ENCODE assay signal across 17 mouse cellular contexts in the genomic region with DNA sequence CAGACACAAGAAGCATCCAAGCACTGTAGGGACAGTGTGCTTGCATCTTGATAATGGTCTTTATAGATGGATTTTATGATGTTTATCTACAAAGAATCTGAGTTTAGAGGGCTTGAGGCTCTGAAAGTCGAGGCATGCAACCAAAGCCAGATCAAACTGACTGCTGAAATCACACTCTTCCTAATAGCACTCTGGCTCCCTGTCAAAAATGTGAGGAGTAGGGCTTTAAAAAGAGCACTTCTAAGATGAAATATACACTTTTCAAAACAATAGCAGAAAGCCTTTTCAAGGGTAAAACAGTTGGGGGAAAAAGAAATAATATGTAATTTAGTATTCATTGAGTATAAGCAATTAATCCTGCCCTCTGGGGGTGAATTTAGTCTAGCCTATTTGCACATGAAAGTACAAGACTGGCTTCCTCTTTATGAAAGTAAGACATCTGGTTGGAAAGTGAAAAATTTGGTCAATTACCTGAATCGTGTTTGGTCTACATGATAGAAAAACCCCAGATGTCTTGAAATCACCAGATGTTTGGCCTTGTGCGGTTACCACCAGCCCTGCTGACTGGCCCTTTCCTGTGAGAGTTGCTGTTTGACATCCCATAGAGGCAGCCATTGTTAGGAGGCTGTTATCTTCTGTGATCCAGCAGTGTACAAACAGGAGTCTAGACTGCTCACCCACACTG.
DNase-seq lines count a peak whose midpoint lies in the region; ATAC-seq lines count a peak whose summit lies in the region.
"Had no signal": no experiment of that assay in that cellular context is flagged by ENCODE, and none has a peak within 500 bp of the region (broad histone marks: within the 10 kb centered on the region; RNA-seq: fewer than 3 reads in every experiment).

No protein-coding gene starts in this region.

- H3K4me2 ChIP-seq in forebrain, embryonic 13.5 days, result no peak overlapping the region
- H3K4me2 ChIP-seq in kidney, embryonic 15.5 days, result no peak overlapping the region
- H3K4me2 ChIP-seq in embryonic facial prominence, embryonic 12.5 days (replicated peaks), result no peak overlapping the region

- H3K9me3 ChIP-seq in forebrain, embryonic 13.5 days (replicated peaks), result no peaks in the 10 kb centered on the region
- no peaks in the 10 kb centered on the region for H3K9me3 ChIP-seq in forebrain, embryonic 10.5 days
- no peaks in the 10 kb centered on the region for H3K9me3 ChIP-seq in kidney, embryonic 15.5 days (replicated peaks)
- H3K9me3 ChIP-seq in embryonic facial prominence, embryonic 12.5 days, result no peaks in the 10 kb centered on the region

- H3K27ac ChIP-seq in forebrain, embryonic 13.5 days, result no peak overlapping the region; the same call in none of the 2 replicates
- no peak overlapping the region for H3K27ac ChIP-seq in forebrain, embryonic 10.5 days
- 0 out of 2 replicates have a peak overlapping the region, but pooled peaks have one; percentile 51 for H3K27ac ChIP-seq in kidney, embryonic 15.5 days
- peak overlapping the region; percentile 71 for H3K27ac ChIP-seq in embryonic facial prominence, embryonic 12.5 days

- peaks cover 24% of the 10 kb centered on the region for H3K4me1 ChIP-seq in forebrain, embryonic 13.5 days
- peaks cover 22% of the 10 kb centered on the region for H3K4me1 ChIP-seq in forebrain, embryonic 10.5 days
- peaks cover 13% of the 10 kb centered on the region for H3K4me1 ChIP-seq in kidney, embryonic 15.5 days
- peaks cover 16% of the 10 kb centered on the region for H3K4me1 ChIP-seq in embryonic facial prominence, embryonic 12.5 days

- ATAC-seq in forebrain, embryonic 13.5 days, result peak; percentile 41; the same call in 1 of the 2 replicates
- ATAC-seq in kidney, embryonic 15.5 days (replicated peaks; ENCODE audit: low FRiP score), result no peak
- no peak for ATAC-seq in embryonic facial prominence, embryonic 12.5 days (ENCODE audit: insufficient number of reproducible peaks, insufficient read depth, low FRiP score, low TSS enrichment)

- H3K9ac ChIP-seq in forebrain, embryonic 13.5 days, result no peak overlapping the region
- H3K9ac ChIP-seq in kidney, embryonic 15.5 days, result no peak overlapping the region
- H3K9ac ChIP-seq in embryonic facial prominence, embryonic 12.5 days, result no peak overlapping the region

- H3K36me3 ChIP-seq in forebrain, embryonic 13.5 days (ENCODE audit: poor library complexity, severe bottlenecking), result no peaks in the 10 kb centered on the region
- no peaks in the 10 kb centered on the region for H3K36me3 ChIP-seq in forebrain, embryonic 10.5 days (replicated peaks)
- H3K36me3 ChIP-seq in kidney, embryonic 15.5 days, result no peaks in the 10 kb centered on the region
- no peaks in the 10 kb centered on the region for H3K36me3 ChIP-seq in embryonic facial prominence, embryonic 12.5 days

- 31% methylated on average over 3 of the region's 3 CpGs for WGBS in forebrain, embryonic 13.5 days
- WGBS in forebrain, embryonic 10.5 days, result 65% methylated on average over 3 of the region's 3 CpGs
- WGBS in kidney, embryonic 15.5 days, result 45% methylated on average over 3 of the region's 3 CpGs
- 23% methylated on average over 3 of the region's 3 CpGs for WGBS in embryonic facial prominence, embryonic 12.5 days

- no peak overlapping the region for H3K4me3 ChIP-seq in forebrain, embryonic 13.5 days
- H3K4me3 ChIP-seq in forebrain, embryonic 10.5 days, result no peak overlapping the region
- no peak overlapping the region for H3K4me3 ChIP-seq in kidney, embryonic 15.5 days (replicated peaks)
- H3K4me3 ChIP-seq in embryonic facial prominence, embryonic 12.5 days, result no peak overlapping the region

- H3K27me3 ChIP-seq in forebrain, embryonic 13.5 days, result no peaks in the 10 kb centered on the region
- no peaks in the 10 kb centered on the region for H3K27me3 ChIP-seq in forebrain, embryonic 10.5 days (ENCODE audit: poor library complexity, severe bottlenecking)
- H3K27me3 ChIP-seq in kidney, embryonic 15.5 days, result no peaks in the 10 kb centered on the region
- no peaks in the 10 kb centered on the region for H3K27me3 ChIP-seq in embryonic facial prominence, embryonic 12.5 days

- no peak for DNase-seq in forebrain, embryonic 10.5 days (ENCODE audit: extremely low spot score, low spot score)
- DNase-seq in kidney, postnatal 36 days, result no peak
- DNase-seq in 416B (ENCODE audit: low read depth), result peak; percentile 5
- DNase-seq in right cerebral cortex, postnatal 36 days (ENCODE audit: low spot score in 2 of 2), result no peak
- DNase-seq in retina, embryonic 14.5 days (ENCODE audit: low spot score), result no peak
- DNase-seq: adrenal gland, postnatal 25 days; cerebellum, adult 11-12 months; heart, adult 11 months; heart, postnatal 4 days; kidney, adult 8-10 months; layer of hippocampus, adult 9-11 months; lung, adult 18-20 months; retina, postnatal 1 day; spleen, adult 18-20 months had no signal

Comparison
In these comparisons a context has a peak if more than half of its experiments do, and no peak if none do; other contexts are left out.
1. H3K27ac ChIP-seq: peak in kidney, embryonic 15.5 days (single experiment) and embryonic facial prominence, embryonic 12.5 days (single experiment); none in forebrain, embryonic 13.5 days (single experiment) and forebrain, embryonic 10.5 days (single experiment).